Mouse (Mus musculus): ENCODE results near the gene Lix1l.

The Lix1l gene

DNA sequence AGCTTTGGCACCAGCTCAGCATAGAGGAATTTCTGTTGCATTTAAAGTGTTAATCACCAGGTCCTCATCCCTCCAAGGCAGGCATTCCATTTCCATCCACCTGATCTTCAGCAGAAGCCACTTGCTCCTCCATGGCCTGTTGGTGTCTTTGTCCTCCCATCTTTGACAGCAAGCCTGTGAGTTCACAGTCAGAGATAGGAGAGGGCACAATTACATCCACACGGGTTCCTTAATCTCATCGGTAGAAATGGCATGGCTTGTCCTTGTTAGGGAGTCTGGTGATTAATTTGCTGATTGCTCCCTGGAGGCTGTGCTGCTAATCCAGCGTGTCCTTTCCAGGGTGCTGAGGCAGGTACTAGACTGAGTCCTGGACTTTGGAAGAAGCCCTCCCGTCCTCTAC, 72.6 kb downstream of the Lix1l start:
- DNase-seq (ENCODE audit: low spot score in 2 of 2) = no peak

DNA sequence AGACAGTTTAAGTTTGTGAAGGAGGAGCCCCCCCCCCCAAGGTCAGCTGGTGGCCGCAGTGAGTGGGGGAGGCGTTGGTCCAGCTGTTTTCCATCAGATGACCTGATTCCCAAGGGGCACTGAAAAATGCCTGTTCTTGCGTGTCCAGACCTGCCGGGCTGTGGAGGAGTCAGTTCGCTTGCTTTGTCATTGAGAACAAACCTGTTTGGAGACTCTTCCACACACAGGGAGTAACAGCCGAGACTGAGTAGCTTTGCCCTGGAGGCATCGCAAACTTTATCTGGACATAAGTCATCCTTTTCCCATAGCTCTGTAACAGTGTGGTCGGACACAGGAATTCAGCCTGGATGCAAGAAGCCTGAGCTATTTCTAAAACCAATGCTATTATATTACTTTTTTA, 73.5 kb downstream of the Lix1l start:
- DNase-seq (ENCODE audit: low spot score in 2 of 2) = no peak

DNA sequence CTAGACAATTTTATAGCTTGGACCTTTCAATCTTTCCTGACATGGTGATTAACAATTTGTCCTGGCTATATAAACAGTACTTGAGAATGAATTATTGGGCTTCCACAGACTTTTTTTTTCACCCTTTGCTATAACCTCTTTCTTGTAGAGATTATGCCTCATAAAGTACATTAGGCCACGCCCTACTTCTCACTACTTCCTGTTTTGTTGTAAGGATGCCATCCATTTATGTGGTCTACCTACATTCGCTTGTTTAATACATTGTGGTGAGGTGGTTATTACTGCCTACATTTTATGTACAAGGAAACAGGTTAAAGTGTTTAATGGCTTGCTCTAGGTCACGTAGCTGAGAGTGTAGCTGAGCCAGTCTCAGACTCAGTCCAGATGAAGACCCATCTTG, 74.2 kb downstream of the Lix1l start:
- no peak for DNase-seq (ENCODE audit: low spot score in 2 of 2)

DNA sequence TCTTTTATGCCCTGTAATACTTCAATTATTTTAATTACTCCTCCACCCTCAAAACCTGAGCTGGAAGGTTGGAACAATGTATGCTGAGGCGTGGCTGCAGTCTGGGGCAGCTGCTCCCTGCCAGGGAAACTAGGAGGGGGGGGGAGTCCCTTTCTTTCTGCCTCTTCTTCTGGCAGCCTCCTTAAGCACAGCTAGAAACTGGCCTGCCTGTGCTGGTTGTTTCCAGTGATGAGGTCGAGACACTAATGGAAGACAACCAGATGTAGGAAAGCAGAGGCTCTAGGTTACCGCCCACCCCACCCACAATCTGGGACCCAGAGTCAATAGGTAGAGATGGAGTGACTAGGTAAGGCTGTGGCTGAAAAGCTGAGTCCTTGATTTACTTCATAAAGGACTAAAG, 74.7 kb downstream of the Lix1l start:
- no peak for DNase-seq (ENCODE audit: low spot score in 2 of 2)
